Mouse (Mus musculus): ENCODE measurements around the gene Gm10073.

DNA sequence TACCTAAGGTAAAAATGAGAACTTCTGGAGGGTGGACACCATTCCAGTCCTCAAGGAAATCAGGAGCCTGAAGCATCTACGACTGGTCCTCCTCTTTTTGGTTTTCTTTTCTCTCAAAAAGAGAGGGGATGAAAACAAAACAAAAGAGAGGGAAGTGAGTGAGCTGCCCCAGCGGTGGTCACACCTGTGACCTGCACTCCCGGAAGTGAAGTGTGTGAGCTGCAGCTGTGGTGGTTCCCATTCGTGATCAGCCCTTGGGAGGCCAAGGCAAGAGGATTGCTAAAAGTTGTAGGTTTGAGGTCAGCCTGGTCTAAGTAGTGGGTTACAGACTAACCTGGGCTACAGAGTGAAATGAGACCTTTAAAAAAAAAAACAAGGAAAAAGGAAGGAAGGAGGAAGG is 32.9 kb upstream of the Gm10073 start:
- TF ChIP-seq POLR2A (IDR thresholded peaks at IDR 0.05; ENCODE audit: low read depth, low read length) = no peak
- TF ChIP-seq CTCF (conservative IDR thresholded peaks at IDR 0.05 in 1 of 2, IDR thresholded peaks at IDR 0.05 in 1 of 2; ENCODE audit: low read depth in 2 of 2, low read length in 2 of 2) = no peak
- TF ChIP-seq RAD21 (IDR thresholded peaks at IDR 0.05; ENCODE audit: low read depth, low read length) = no peak
